Mouse (Mus musculus) layer of hippocampus, adult 9-11 months (tissue): ENCODE data around the gene Whrn.
A peak's percentile ranks its signal among the peaks of the same experiment; 100 is the strongest.

ENCODE experiments used
- DNase-seq: peaks from one replicate; pipeline ENCODE4 v3.0.0; 2022

Whrn gene

DNA sequence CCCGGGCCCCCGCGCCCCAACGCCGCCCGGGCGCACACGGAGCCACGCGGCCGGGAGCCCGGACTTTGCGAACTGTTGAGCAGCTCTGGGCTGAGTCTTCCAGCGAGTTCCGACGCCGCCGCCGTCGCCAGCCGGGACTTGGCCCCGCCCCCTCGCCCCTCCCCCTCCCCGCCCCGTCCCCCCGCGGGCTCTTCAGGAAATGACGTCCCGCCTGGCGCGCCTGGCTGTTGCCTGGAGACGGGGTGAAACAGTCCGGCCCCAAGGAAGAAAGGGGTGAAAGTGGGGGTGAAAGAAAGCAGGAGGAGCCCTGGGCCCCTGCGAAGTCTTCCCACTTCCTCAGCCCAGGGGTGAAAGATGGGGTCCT, at the start of gene Whrn:
Gene Whrn (minus strand): TSS at position 77 of the 364 bp plus-strand sequence.
- peak; percentile 66 for DNase-seq

GRCm38 (mm10) chr4:63545231-63545958, 49.6 kb upstream of the Whrn start:
- DNase-seq = no peak

GRCm38 (mm10) chr4:63544494-63545230, 48.9 kb upstream of the Whrn start, which contains the start of gene Atp6v1g1:
Atp6v1g1 (plus strand) TSS chr4:63544772.
- DNase-seq = peak; percentile 96

DNA sequence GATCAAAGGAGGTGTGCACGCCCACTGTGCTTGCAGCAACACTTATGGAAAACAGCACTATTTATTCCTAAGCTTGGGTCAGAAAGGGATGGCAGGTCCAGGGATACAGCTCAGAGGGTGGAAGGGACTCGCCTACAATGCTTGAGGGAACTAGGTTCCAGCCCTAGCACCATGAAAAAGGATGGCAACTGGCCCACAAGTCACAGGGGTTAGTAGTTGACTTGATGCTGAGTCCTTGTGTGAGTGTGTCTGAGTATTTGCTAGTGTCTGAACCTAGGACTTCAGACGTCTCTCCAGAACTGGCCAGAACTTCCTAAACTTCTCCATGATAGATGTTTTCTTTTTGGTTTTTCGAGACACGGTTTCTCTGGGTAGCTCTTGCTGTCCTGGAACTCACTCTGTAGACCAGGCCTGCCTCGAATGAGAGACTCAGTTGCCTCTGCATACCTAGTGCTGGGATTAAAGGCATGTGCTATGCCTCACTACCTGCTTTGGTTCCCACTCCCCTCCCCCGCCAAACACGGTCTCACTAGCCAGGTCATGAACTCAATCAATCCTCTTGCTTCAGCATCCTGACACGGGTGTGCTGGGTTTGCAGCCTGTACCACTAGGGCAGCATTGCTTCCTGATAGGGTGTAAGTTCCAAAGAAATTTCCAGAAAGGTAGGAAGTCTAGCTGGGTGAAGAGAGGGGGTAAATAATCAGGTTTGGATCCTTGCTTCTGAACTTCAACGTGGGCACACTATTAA, 48.1 kb upstream of the Whrn start:
- peak; percentile 57 for DNase-seq

GRCm38 (mm10) chr4:63542209-63542608, 46.4 kb upstream of the Whrn start:
- DNase-seq = no peak

GRCm38 (mm10) chr4:63537602-63538001, 41.8 kb upstream of the Whrn start:
- DNase-seq = no peak

GRCm38 (mm10) chr4:63530409-63530808, 34.6 kb upstream of the Whrn start:
- no peak for DNase-seq

DNA sequence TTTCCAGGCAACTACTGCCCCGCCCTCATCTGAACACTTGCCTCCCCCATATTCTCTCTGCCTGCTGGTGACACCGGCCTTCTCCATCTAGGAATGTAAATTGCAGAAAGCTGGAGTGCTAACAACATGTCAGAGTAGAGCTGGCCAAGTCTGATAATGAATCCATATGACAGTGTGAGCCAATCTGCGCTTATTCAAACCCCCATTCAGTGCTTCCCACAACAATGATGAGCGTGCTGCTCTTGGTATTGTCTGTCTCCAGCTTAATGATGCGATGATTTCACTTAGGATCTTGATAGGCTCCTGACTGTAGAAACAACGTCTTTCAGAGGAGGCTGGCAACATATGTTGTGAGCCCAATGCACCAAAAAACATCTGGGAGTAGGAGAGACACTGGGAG, 33.2 kb upstream of the Whrn start:
- peak; percentile 91 for DNase-seq

DNA sequence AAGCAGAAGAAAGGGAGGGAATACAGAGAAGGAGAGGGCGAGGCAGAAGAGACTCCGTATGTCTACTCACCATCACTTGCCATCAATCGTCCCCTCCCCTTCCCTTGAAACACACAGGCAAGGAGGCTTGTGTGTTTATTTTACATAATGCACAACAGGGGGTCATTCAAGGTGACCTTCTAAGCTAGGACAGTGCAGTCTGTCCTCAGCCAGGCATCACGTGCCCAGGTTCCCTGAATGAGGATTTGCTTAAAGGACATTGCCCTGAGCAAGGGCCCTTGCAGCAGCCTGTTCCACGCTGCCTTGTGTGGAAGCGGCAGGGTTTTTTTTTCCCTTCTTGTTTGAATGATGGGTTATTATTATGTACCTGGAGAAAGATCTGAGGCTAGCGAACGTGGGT, 29.7 kb upstream of the Whrn start:
- DNase-seq = no peak

DNA sequence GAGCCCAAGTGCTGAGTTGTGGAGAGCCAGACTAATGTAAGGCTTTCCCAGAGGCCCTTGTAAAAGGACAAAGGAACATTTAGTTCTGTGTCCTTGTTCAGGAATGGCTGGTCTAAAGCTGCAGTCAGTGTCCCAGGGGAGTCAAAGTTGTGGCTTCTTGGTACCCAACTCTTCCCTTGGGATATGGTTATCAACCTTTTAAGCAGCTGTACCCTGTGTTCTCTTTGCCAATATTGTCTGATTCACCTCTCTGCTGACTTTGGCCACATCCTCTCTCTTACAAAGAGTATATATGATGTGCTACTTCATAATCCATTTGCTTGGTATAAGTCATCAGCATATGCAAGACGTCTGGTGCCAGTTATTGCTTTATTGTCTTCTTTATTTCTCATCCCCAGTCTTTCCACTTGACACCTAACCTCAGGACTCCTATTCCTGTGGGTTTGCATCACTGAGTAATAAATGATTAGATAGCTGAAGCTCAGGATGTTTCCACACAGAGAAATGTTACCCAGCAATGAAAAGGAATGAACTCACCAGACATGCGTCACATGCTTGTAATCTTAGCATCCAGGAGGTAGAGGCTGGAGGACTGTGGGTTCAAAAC, 26.1 kb upstream of the Whrn start:
- DNase-seq = no peak

GRCm38 (mm10) chr4:63515021-63515420, 19.2 kb upstream of the Whrn start:
- no peak for DNase-seq

DNA sequence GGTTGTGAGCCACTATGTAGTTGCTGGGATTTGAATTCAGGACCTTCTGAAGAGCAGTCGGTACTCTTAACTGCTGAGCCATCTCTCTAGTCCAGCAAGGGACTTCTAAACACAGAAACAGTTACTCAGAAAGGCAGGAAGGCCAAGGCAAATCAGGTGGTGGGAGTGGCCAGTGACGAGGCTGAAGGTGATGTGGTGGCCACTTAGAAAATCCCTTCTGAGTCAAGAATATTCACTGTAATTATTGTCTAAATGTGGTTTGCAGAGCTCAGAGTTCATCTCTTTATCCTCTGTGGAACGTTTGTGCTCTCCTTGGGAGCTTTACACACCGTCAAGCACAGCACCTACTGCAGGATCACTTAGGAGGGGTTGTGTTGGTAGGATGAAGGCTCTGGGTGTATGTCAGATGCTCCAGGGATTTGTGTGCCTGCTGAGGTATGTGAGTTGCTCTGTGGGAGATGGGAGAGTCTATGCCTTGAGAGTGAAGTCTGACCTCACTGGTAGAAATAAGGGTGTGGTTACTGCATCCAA, 18.7 kb upstream of the Whrn start:
- DNase-seq = no peak

GRCm38 (mm10) chr4:63512921-63513320, 17.1 kb upstream of the Whrn start:
- DNase-seq = no peak

- peak; percentile 50 for DNase-seq
These were observed 12.4 kb upstream of the Whrn start for GRCm38 (mm10) chr4:63508232-63508631.

GRCm38 (mm10) chr4:63507478-63507877, 11.7 kb upstream of the Whrn start:
- DNase-seq = no peak

- no peak for DNase-seq
These were observed 8.2 kb upstream of the Whrn start for GRCm38 (mm10) chr4:63503949-63504348.

DNA sequence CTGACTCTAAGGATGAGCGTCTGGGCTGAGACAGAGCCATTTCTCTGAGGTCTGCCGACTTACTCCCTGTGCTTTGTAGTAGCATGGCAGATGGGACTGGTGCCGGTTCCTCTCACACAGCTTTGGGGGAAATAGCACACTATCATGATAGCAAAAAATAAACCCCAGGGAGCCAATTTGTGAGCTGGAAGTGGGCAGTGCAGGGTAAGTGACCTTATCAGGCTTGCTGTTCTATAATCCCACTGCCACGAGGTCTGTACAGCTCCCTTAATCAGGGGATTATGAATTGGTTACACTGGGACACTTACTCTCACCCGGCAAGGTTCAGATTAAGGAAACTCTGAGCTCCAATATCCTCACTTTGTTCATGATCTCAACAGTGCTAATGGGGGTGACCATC, 5.3 kb upstream of the Whrn start:
- DNase-seq = no peak

DNA sequence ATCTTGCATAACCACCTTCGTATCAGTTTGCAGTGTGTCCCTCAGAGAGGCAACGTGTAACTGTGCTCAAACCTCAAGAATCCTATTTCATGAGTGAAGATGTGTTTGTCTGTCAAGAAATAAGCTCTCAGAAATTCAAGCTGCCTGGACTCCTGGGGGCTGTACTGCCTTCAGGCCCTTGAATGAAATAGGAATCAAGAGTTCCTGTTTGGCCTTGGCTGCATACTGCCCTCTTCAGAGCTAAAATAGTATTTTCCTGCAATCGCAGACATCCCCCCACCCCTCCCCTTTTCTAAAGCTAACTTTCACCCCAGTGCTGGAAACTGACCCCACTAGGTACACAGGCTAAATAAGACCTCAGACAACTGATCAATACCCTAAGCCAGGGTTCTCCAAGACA, 2.6 kb upstream of the Whrn start:
- no peak for DNase-seq

DNA sequence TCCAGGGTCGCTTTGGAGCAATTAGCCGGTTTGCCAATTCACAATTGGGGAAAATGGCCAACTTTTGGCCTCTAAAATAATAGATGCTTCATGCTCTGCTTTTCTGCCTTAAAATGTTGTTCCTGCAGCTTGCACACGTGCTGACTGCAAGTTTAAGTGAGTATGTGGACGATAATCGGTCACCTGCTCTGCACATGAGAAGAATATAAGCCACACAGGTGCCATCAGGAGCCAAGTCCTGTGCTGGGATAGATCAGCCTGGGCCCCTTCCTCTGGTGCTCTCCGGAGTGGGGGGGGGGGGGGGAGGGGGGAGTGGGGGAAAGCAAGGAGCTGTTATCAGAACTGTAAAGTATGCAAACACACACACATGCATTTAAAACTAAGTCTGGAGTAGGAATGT, 521 bp upstream of the Whrn start:
- DNase-seq = no peak

GRCm38 (mm10) chr4:63494967-63495914, 550 bp downstream of the Whrn start:
- DNase-seq = no peak

DNA sequence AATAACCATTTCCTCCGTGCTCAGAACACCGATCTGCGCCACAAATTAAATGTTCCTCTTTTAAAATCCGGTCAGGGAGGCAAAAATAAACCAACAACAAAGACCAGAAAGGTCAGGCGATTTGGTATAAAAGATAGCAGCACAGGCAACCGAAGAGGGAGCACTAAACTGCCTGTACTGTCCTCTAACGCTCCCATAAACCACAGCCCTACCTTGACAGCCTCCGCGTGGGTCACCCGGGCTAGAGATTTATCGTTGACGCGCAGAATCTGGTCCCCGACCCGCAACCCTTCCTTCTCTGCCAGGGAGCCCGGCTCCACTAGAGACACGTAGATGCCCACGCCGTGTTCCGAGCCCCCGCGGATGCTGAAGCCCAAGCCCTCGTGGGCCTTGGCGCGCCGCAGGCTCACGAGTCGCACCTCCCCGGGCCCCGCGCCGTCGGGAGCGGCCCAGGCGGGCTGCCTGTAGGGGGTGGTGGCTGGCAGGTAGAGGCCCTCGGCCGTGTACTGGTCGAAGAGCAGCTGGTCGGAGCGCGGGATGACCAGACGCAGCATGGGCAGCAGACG, 1.3 kb downstream of the Whrn start:
- DNase-seq = no peak
